Mouse (Mus musculus): ENCODE results near the gene March11.

The March11 gene

GRCm38 (mm10) chr15:26373759-26374158 lies 64.9 kb downstream of the March11 start:
- DNase-seq (ENCODE audit: extremely low read depth, low read depth, low spot score), result no peak

- no peak for DNase-seq (ENCODE audit: extremely low read depth, low read depth, low spot score)
Observed at GRCm38 (mm10) chr15:26374232-26374631, 65.4 kb downstream of the March11 start.

GRCm38 (mm10) chr15:26374946-26375345 lies 66.1 kb downstream of the March11 start:
- DNase-seq (ENCODE audit: extremely low read depth, low read depth, low spot score), result no peak

GRCm38 (mm10) chr15:26377355-26377754 lies 68.5 kb downstream of the March11 start:
- no peak for DNase-seq (ENCODE audit: extremely low read depth, low read depth, low spot score)

GRCm38 (mm10) chr15:26378879-26379278 lies 70.0 kb downstream of the March11 start:
- DNase-seq (ENCODE audit: extremely low read depth, low read depth, low spot score), result no peak

GRCm38 (mm10) chr15:26379831-26380230 lies 71.0 kb downstream of the March11 start:
- no peak for DNase-seq (ENCODE audit: extremely low read depth, low read depth, low spot score)

- DNase-seq (ENCODE audit: extremely low read depth, low read depth, low spot score), result no peak
Observed at GRCm38 (mm10) chr15:26380844-26381243, 72.0 kb downstream of the March11 start.

GRCm38 (mm10) chr15:26390001-26390400 lies 81.2 kb downstream of the March11 start:
- DNase-seq (ENCODE audit: extremely low read depth, low read depth, low spot score), result no peak

- DNase-seq (ENCODE audit: extremely low read depth, low read depth, low spot score), result no peak
Observed at GRCm38 (mm10) chr15:26396556-26396955, 87.7 kb downstream of the March11 start.

GRCm38 (mm10) chr15:26425284-26425683 lies 116.4 kb downstream of the March11 start:
- DNase-seq (ENCODE audit: extremely low read depth, low read depth, low spot score), result no peak

GRCm38 (mm10) chr15:26426231-26426630 lies 117.4 kb downstream of the March11 start:
- no peak for DNase-seq (ENCODE audit: extremely low read depth, low read depth, low spot score)

- no peak for DNase-seq (ENCODE audit: extremely low read depth, low read depth, low spot score)
Observed at GRCm38 (mm10) chr15:26430565-26430964, 121.7 kb downstream of the March11 start.

- no peak for DNase-seq (ENCODE audit: extremely low read depth, low read depth, low spot score)
Observed at GRCm38 (mm10) chr15:26432676-26433075, 123.8 kb downstream of the March11 start.

GRCm38 (mm10) chr15:26435725-26436124 lies 126.9 kb downstream of the March11 start:
- no peak for DNase-seq (ENCODE audit: extremely low read depth, low read depth, low spot score)

GRCm38 (mm10) chr15:26437113-26437512 lies 128.3 kb downstream of the March11 start:
- DNase-seq (ENCODE audit: extremely low read depth, low read depth, low spot score), result no peak

All from fat pad, adult 2 months (tissue).